Mouse (Mus musculus) gonadal fat pad, adult 2 months (tissue): ENCODE data around the gene Cdc42bpg. TPM values are rescaled to one million over a fixed set of nuclear protein-coding genes. Genes with fewer than 3 reads are reported as not detected.
"Not testable (repeated sequence)": the region's sequence is repeated elsewhere in the genome, so short reads cannot be mapped to it uniquely, and the experiment has no call there.

Experiments
- DNase-seq: peaks from one replicate; pipeline ENCODE4 v3.0.0-alpha.2; 2012; ENCODE audit warnings: low read depth
- polyA plus RNA-seq: library from polyadenylated mRNA; depleted of rRNA; stranded (reverse); fragments of >200 nt; gene quantifications from 2 replicates; pipeline ENCODE4 v1.2.3, GENCODE M21; 2012

The Cdc42bpg gene
- polyA plus RNA-seq, 1 experiment: 16.6 TPM

GRCm38 (mm10) chr19:6296551-6297210 is 9.6 kb upstream of the Cdc42bpg start:
- DNase-seq: no peak

GRCm38 (mm10) chr19:6297641-6298040 is 8.6 kb upstream of the Cdc42bpg start:
- no peak for DNase-seq

- DNase-seq: no peak
Observed at GRCm38 (mm10) chr19:6299003-6299402, 7.3 kb upstream of the Cdc42bpg start.

GRCm38 (mm10) chr19:6299450-6300267 is 6.6 kb upstream of the Cdc42bpg start:
- no peak for DNase-seq

GRCm38 (mm10) chr19:6300402-6300841 is 5.8 kb upstream of the Cdc42bpg start:
- DNase-seq: no peak

GRCm38 (mm10) chr19:6302114-6302513 is 4.1 kb upstream of the Cdc42bpg start:
- no peak for DNase-seq

GRCm38 (mm10) chr19:6302522-6302921 is 3.7 kb upstream of the Cdc42bpg start:
- no peak for DNase-seq

GRCm38 (mm10) chr19:6303831-6304230 is 2.4 kb upstream of the Cdc42bpg start:
- no peak for DNase-seq

GRCm38 (mm10) chr19:6304787-6305516 is 1.3 kb upstream of the Cdc42bpg start:
- peak; percentile 24 for DNase-seq

GRCm38 (mm10) chr19:6305517-6306115 is 640 bp upstream of the Cdc42bpg start:
- no peak for DNase-seq

- DNase-seq: peak; percentile 28
Observed at GRCm38 (mm10) chr19:6306586-6306985, 330 bp downstream of the Cdc42bpg start.

- DNase-seq: peak; percentile 84
Observed at GRCm38 (mm10) chr19:6307733-6308531, 1.7 kb downstream of the Cdc42bpg start.

- DNase-seq: no peak
Observed at GRCm38 (mm10) chr19:6310181-6310580, 3.9 kb downstream of the Cdc42bpg start.

GRCm38 (mm10) chr19:6311783-6312182 is 5.5 kb downstream of the Cdc42bpg start:
- DNase-seq: not testable (repeated sequence)

GRCm38 (mm10) chr19:6313796-6314195 is 7.5 kb downstream of the Cdc42bpg start:
- no peak for DNase-seq

GRCm38 (mm10) chr19:6314513-6314912 is 8.3 kb downstream of the Cdc42bpg start:
- DNase-seq: no peak

- no peak for DNase-seq
Observed at GRCm38 (mm10) chr19:6315573-6315972, 9.3 kb downstream of the Cdc42bpg start.

GRCm38 (mm10) chr19:6318145-6318544 is 11.9 kb downstream of the Cdc42bpg start:
- DNase-seq: no peak

GRCm38 (mm10) chr19:6321358-6321757 is 15.1 kb downstream of the Cdc42bpg start:
- DNase-seq: no peak

- no peak for DNase-seq
Observed at GRCm38 (mm10) chr19:6321786-6322621, 15.7 kb downstream of the Cdc42bpg start.
